Mouse (Mus musculus): ENCODE results near the gene Ttc25.

GRCm38 (mm10) chr11:100540966-100541365, 4.4 kb upstream of the Ttc25 start:
- TF ChIP-seq MAFK (IDR thresholded peaks at IDR 0.05; ENCODE audit: insufficient read depth, low read depth, low read length) (no peak), CHD2 (IDR thresholded peaks at IDR 0.05; ENCODE audit: low read depth, low read length) (no peak), ZC3H11A (IDR thresholded peaks at IDR 0.05; ENCODE audit: borderline replicate concordance, low read depth, low read length) (no peak)

Data from ES-E14 (cell line).